Mouse (Mus musculus) erythroblast, embryonic 14.5 days (primary cell): ENCODE results near the gene Vmn1r40.

Experiments used
- GATA1 ChIP-seq: IDR thresholded peaks from 2 replicates; pipeline ENCODE4 v1.6.1; 2012; ENCODE audit warnings: low read length, inconsistent platforms, mixed read lengths
- TAL1 ChIP-seq: IDR thresholded peaks from 3 replicates; pipeline ENCODE4 v1.6.1; 2012; ENCODE audit warnings: low read length, inconsistent platforms, mixed read lengths

DNA sequence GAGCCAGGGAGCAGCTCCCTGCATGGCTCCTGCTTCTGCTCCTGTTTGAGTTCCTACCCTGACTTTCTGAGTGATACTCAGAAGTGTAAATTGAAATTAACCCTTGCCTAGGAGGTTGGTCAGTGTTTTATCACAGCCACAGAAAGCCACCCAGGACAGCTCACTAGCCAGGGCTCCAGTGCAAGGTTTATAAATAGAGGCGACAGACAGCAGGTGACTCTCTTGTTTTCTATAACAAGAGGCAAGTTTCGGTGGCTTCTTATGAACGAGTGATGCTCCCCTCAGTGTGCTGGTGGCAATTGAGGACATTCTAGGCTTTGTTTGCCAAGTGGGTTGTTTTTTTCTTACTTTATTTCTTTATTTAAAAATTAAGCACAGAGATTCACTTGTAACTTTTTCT, 40.4 kb upstream of the Vmn1r40 start:
- TF ChIP-seq GATA1 (no peak), TAL1 (no peak)
